Mouse (Mus musculus) adrenal gland, postnatal 25 days (tissue): ENCODE measurements around the gene Paxbp1. TPM values are rescaled to one million over a fixed set of nuclear protein-coding genes. Genes with fewer than 3 reads are reported as not detected.
A peak's percentile ranks its signal among the peaks of the same experiment; 100 is the strongest.
"Not testable (repeated sequence)": the region's sequence is repeated elsewhere in the genome, so short reads cannot be mapped to it uniquely, and the experiment has no call there.

Experiments
- DNase-seq: peaks from one replicate; pipeline ENCODE4 v3.0.0; 2021; ENCODE audit warnings: mixed read lengths
- long read RNA-seq: library from polyadenylated mRNA; stranded (forward); transcript quantifications from one replicate; pipeline ENCODE4 v2.0.0, GENCODE M21; 2021
- total RNA-seq: library from RNA; stranded (reverse); gene quantifications from 2 replicates; pipeline ENCODE4 v1.2.3, GENCODE M21; 2021

The Paxbp1 gene
- total RNA-seq: 71.2 and 74.6 TPM in 2 replicates
- long read RNA-seq, transcript Paxbp1-202 (18 exons, 3,973 nt): major isoform, 14 of 57 reads
- long read RNA-seq, transcript Paxbp1-201 (18 exons, 2,732 nt): minor isoform, 12 of 57 reads
- long read RNA-seq, partial matches to known transcripts: 8 of 57 reads
- long read RNA-seq, other reads (novel, unspliced or antisense): 23 of 57 reads

DNA sequence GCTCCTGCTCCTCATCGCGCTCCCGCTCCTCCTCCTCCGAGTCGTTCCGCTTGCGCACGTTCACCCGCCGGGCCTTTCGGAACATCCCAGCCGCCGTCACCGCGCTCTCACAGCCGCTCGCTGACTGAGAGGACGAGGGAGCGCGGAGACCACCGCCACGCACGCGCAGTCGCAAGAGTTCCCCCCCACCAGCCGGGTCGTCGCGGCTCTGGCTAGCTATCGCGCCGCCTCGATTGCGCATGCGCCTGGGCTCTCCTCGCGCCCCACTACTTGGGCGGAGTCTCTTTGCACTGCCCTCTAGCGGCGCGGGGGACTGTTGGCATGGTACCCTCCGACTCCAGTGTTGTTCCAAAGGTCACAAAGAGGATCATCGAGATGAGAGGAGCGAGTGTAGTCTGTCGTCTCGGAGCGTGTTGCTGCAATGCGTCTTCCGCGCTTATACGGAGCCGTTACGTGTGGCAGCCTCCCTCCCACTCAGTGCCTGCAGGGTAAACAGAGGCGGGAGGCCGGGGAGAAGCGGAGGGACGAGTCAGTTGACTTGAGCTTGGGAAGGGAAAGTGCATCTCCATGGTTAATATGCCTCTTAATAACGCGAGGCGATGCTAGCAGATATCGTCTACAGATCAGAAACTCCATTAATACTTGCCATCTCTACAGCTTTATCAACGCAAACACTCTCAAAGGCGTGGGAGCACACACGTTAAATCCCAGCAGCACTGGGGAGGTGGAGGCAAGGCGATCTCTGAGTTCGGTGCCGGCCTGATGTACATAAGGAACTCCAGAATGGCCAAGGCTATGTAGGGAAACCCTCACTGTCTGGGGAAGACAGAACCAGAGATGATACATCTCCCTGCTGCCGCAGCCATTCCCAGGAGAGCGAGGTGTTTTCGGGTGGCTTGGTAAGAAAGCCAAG is at the start of gene Paxbp1:
TSS of gene Paxbp1 (minus strand) at position 274 of the 913 bp plus-strand sequence.
- peak; percentile 99 for DNase-seq

GRCm38 (mm10) chr16:91086642-91087306 is 42.4 kb upstream of the Paxbp1 start:
- DNase-seq: no peak

DNA sequence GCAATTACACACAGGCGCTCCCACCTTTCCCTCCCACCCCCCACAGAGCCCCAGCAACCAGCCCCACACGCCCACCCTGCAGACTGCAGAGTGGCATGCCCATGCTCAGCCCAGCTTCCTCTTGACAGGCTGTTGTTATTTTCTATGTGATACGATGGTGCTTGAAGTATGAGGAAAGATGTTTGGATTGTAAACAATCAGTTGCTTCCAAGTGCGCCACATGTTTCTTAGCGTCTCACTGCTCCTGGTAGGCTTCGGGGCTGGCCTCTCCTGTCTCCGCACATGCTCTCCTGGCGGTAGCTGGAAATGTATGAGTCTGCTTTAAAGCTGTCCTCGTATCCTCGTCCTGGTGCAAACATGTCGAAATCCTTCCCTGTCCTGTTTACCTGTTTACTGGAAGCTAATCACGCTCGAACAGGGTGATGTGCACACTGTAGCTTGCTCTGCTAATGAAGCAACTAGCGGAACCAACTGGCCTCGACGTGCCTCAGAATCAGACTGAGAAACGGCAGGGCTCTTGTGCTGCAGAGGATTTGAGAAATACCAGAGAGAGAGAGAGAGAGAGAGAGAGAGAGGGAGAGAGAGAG is 41.0 kb upstream of the Paxbp1 start:
- DNase-seq: no peak

- peak; percentile 44 for DNase-seq
Measured at GRCm38 (mm10) chr16:91084307-91085238, 40.2 kb upstream of the Paxbp1 start.

GRCm38 (mm10) chr16:91083002-91083646 is 38.8 kb upstream of the Paxbp1 start:
- DNase-seq: no peak

DNA sequence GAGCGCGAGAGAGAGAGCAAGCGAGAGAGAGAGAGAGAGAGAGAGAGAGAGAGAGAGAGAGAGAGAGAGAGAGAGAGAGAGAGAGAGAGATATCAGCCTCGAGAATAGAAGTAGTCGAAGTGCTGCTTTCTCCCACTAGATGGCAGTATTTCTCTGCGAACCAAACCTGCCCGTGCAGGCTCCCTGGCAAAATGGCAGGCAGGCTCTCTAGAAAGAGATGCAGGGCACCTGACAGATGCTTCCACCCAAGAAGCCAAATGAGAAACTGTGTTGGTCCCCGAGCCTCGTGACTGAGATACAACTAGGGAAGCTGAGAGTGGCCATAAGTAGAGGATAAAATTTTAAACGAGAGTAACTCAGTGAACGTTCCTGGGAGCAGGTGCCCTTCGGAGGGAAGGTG is 37.2 kb upstream of the Paxbp1 start:
- DNase-seq: peak; percentile 49

GRCm38 (mm10) chr16:91076180-91076579 is 31.8 kb upstream of the Paxbp1 start:
- peak; percentile 27 for DNase-seq

DNA sequence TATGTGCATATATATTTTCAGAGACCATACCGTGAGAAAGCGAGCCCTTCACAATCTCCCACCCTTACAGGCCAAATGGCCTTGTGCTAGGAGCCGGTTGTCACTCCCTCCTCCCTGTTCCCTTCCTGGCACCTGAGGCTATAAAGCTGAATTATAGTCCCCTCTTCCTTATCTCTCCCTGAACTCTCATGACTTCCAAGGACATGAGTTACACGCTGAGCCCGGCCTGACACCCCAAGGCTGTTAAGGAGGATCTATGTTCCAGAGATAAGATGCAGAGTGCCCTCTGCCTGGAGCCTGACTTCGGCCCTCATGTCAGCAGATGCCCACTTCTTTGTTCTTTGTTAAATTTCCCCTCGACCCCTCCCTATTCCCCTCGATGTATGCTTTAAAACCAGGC is 31.1 kb upstream of the Paxbp1 start:
- not testable (repeated sequence) for DNase-seq

DNA sequence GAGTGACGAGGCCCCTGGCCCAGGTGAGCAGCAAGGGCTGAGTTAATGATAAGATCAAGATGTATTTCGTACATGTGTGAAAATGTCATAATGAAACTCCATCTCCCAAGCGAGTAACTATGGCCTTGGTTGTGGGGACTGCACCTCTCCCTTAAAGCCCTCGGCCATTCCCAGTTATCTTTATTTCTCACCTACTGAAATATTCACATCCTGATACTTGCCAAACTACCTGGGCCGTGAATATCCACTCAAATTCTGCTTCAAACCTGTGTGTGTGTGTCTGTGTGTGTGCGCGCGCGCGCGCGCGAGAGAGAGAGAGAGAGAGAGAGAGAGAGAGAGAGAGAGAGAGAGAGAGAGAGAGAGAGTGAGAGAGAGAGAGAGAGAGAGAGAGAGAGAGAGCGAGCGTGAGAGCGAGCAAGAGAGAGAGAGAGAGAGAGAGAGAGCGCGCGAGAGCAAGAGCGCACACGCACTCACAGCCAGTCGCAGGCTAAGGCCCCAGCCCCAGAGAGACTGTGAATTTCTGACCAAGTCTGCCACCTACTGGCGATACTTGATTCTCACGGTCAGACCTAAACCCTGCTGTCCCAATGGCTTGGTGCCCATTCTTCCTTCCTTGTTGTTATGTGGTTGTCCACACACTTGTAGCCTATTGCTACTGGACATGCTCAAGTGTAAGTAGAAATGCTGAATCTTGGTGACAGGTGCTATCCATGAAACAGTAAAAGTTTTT is 29.0 kb upstream of the Paxbp1 start:
- peak; percentile 82 for DNase-seq

- no peak for DNase-seq
Measured at GRCm38 (mm10) chr16:91072256-91072655, 27.9 kb upstream of the Paxbp1 start.

- DNase-seq: no peak
Measured at GRCm38 (mm10) chr16:91068969-91069368, 24.6 kb upstream of the Paxbp1 start.

DNA sequence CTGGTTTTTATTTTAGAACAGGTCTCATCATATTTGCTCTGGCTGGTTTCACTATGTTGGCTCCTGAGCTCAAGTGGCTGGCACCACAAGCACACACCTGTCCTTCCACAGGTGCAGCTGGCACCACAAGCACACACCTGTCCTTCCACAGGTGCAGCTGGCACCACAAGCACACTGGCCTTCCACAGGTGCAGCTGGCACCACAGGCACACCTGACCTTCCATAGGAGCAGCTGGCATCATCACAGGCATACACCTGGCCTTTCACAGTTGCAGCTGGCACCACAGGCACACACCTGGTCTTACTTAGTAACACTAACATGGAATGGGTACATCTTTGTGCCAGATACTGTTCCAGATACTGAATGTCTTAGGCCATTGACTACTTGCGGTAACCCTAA is 22.8 kb upstream of the Paxbp1 start:
- DNase-seq: no peak

DNA sequence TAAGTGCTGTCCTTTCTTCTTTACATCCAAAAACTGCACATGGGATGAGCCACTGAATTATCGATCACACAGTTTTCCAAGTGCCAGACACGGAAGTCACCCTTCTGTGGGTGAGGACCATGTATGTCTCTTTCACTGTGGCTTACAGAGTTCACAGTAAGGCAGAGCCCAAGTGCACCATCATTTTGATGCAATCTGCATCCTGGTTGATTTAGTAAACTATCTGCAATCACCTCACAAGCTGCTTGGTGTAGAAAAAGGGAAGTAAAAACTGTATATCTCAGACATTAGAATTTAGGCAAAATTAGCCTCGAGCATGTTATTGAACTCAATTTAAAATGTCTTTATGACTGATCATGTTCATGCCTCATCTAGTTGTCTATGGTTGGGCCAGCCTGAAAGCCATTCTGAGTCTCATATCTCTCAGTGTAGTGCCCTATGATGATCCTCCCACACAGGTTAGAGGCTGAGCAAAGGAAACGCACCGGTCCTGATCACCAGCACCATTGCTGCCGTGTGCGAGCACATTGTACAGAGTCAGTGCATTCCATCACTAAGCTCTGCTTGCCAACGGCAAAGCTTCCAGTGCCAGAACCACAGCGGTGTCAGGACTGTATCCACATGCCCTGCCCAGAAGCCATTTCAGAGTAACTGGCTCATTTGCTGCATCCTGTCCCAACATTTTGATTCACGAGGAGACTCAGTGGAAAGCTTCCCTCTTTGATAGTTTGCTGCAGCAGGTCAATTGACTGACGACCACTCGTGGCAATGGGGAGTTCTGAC is 20.4 kb upstream of the Paxbp1 start:
- no peak for DNase-seq

GRCm38 (mm10) chr16:91063786-91064185 is 19.4 kb upstream of the Paxbp1 start:
- no peak for DNase-seq

DNA sequence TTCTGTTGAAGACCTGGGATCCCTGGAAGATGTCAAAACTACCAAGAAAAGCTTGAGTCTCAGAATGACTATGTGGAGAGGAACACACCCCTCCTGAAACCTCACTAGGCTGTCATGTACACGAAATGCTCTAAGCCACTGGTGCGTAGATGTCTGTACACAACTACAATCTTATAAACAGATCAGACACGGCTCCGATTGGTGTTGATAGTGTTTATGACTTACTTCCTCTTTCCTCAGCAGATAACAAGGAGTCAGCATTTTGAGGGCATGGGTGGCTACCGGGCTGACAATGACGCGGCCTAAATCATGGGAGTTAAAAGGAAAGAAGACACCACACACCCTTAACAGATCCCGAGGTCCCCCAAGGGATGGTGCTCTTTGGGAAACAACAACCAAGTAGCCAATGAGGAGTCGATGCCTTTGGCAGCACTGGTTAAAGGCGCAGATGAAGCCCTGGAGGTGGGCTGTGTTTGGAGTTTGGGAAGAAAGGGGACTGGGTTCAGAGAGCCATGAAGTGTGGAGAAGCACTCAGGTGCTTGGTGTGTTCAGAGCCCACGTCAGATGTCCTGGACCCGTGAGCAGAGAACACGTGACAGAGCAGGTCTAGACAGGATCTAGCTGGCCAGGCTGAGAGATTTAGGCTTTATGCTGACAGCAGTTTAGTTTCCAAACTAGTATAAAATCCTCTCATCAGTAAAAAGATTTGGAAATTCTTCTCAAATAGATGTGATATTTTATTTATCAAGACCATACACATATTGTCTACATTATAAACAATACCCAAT is 17.4 kb upstream of the Paxbp1 start:
- DNase-seq: no peak

- DNase-seq: no peak
Measured at GRCm38 (mm10) chr16:91057741-91058140, 13.4 kb upstream of the Paxbp1 start.

GRCm38 (mm10) chr16:91057261-91057660 is 12.9 kb upstream of the Paxbp1 start:
- no peak for DNase-seq

DNA sequence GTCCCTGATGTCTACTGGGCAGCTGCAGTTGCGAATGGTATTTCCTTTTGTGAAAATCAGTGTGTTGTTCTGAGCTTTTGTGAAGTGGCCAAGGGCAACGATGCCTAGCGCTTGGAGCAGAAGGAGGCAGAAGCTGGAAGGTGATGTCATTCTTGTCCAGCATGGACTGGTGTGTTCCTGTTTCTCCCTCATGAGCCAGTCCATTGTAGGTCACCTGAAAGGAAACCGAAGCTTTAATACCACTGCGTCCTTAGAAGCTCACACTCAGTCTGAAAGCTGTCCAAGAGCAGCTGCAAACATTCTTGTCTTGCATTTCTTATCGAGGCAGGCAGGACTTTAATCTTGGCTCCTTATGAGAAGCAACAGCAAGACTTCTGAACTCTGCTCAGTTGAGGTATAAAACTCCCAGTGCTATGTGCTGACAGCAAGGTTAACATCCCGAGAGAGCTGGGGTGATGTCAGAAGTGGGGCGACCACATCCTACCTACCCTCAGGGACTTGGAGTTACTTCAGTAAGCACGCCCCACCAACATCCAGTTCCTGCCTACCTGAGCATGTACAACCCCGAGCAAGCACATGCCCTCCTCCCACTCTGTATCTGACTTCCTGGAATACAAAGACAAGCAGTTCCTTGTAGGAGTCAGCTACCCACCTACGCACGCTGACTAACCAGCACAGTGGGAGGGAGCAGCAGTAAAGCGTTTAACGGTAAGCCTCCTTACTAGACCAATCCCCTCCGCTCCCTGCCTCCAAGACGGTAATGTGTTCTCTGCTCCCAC is 11.9 kb upstream of the Paxbp1 start:
- DNase-seq: no peak
